ENCODE assay signal across 8 mouse cellular contexts in genomic region chr5:111901678-111902077, GRCm38 (mm10).
DNase-seq lines count a peak whose midpoint lies in the region; ATAC-seq and TF ChIP-seq lines count a peak whose summit lies in the region.

No protein-coding gene starts in this region.

- DNase-seq in heart, postnatal 14 days: peak; percentile 52 to 77
- no peak for DNase-seq in heart, adult 2 months
- DNase-seq in ES-E14 (ENCODE audit: low read depth, low spot score): peak; percentile 80
- peak; percentile 87 for DNase-seq in embryo, embryonic 11 days
- peak; percentile 74 for DNase-seq in lung, postnatal 14 days
- DNase-seq in right cerebral cortex, postnatal 10 days (ENCODE audit: low spot score in 2 of 2): no peak
- no peak for DNase-seq in cerebellum, postnatal 25 days

- no peaks in the 10 kb centered on the region for H3K4me1 ChIP-seq in heart, adult 2 months (ENCODE audit: control insufficient read depth, insufficient read depth, low read length)
- H3K4me1 ChIP-seq in ES-E14 (ENCODE audit: control insufficient read depth in 2 of 2, insufficient read depth in 2 of 2, low read length in 2 of 2, poor library complexity in 1 of 2): no peaks in the 10 kb centered on the region

- TF ChIP-seq POLR2A in heart, adult 2 months (IDR thresholded peaks at IDR 0.05; ENCODE audit: insufficient read depth, low read depth, low read length): no peak

- WGBS in heart, adult 2 months: 13% methylated on average over 5 of the region's 5 CpGs

- H3K27me3 ChIP-seq in heart, adult 2 months (ENCODE audit: control insufficient read depth, insufficient read depth, low read length): no peaks in the 10 kb centered on the region

- no peak overlapping the region for H3K9ac ChIP-seq in heart, adult 2 months (ENCODE audit: low read depth, low read length)
- H3K9ac ChIP-seq in ES-E14 (ENCODE audit: insufficient read depth, low read depth, low read length, poor library complexity, severe bottlenecking): no peak overlapping the region

- no peak for TF ChIP-seq EP300 in heart, adult 2 months (IDR thresholded peaks at IDR 0.05; ENCODE audit: insufficient read depth, low read depth, low read length)

- no peak for ATAC-seq in activated CD4-positive, CD25-positive, alpha-beta regulatory T cell, adult 4 months

- no peak for TF ChIP-seq CTCF in heart, adult 2 months (IDR thresholded peaks at IDR 0.05)

- H3K4me3 ChIP-seq in heart, adult 2 months: no peak overlapping the region
- no peak overlapping the region for H3K4me3 ChIP-seq in ES-E14 (ENCODE audit: insufficient read depth in 1 of 2, low read depth in 1 of 2, low read length in 2 of 2, poor library complexity in 1 of 2, severe bottlenecking in 1 of 2)

- no peaks in the 10 kb centered on the region for H3K79me2 ChIP-seq in heart, adult 2 months (replicated peaks; ENCODE audit: control insufficient read depth, insufficient read depth, low read length)

- H3K36me3 ChIP-seq in heart, adult 2 months (ENCODE audit: control insufficient read depth, insufficient read depth, low read length): no peaks in the 10 kb centered on the region
- H3K36me3 ChIP-seq in ES-E14 (ENCODE audit: control insufficient read depth, insufficient read depth, low read length, poor library complexity, severe bottlenecking): no peaks in the 10 kb centered on the region

- intact Hi-C loops in heart, postnatal 14 days (cut with DNase I): no loop called here
- intact Hi-C loops in heart, adult 2 months (cut with DNase I): no loop called here

- H3K9me3 ChIP-seq in ES-E14 (ENCODE audit: control insufficient read depth, insufficient read depth, low read depth, low read length): no peaks in the 10 kb centered on the region

- in situ Hi-C loops in ES-E14 (cut with MboI; ENCODE audit: low sequenced_read_pairs in 2 of 2, unreplicated experiment in 2 of 2): no loop called here

- H3K27ac ChIP-seq in heart, adult 2 months: no peak overlapping the region
- no peak overlapping the region for H3K27ac ChIP-seq in ES-E14 (ENCODE audit: insufficient read depth, low read depth, low read length, poor library complexity, severe bottlenecking)

TF ChIP-seq in ES-E14, 5 proteins besides CTCF, POLR2A, EP300 and RAD21:
- no peak for TF ChIP-seq MAFK (IDR thresholded peaks at IDR 0.05; ENCODE audit: insufficient read depth, low read depth, low read length)
- no peak for TF ChIP-seq ZNF384 (IDR thresholded peaks at IDR 0.05; ENCODE audit: low read depth, low read length)
- TF ChIP-seq CHD2 (IDR thresholded peaks at IDR 0.05; ENCODE audit: low read depth, low read length): no peak
- TF ChIP-seq HCFC1 (IDR thresholded peaks at IDR 0.05; ENCODE audit: borderline replicate concordance, insufficient read depth, low read length): no peak
- TF ChIP-seq ZC3H11A (IDR thresholded peaks at IDR 0.05; ENCODE audit: borderline replicate concordance, low read depth, low read length): no peak

Comparison
In these comparisons a context has a peak if more than half of its experiments do, and no peak if none do; other contexts are left out.
1. DNase-seq: peak in heart, postnatal 14 days (2 of 2), ES-E14 (single experiment), embryo, embryonic 11 days (single experiment) and lung, postnatal 14 days (single experiment); none in heart, adult 2 months (0 of 2), right cerebral cortex, postnatal 10 days (0 of 2) and cerebellum, postnatal 25 days (0 of 2).